Mouse (Mus musculus): ENCODE measurements around the gene Hoxa6.

Hoxa6 gene

DNA sequence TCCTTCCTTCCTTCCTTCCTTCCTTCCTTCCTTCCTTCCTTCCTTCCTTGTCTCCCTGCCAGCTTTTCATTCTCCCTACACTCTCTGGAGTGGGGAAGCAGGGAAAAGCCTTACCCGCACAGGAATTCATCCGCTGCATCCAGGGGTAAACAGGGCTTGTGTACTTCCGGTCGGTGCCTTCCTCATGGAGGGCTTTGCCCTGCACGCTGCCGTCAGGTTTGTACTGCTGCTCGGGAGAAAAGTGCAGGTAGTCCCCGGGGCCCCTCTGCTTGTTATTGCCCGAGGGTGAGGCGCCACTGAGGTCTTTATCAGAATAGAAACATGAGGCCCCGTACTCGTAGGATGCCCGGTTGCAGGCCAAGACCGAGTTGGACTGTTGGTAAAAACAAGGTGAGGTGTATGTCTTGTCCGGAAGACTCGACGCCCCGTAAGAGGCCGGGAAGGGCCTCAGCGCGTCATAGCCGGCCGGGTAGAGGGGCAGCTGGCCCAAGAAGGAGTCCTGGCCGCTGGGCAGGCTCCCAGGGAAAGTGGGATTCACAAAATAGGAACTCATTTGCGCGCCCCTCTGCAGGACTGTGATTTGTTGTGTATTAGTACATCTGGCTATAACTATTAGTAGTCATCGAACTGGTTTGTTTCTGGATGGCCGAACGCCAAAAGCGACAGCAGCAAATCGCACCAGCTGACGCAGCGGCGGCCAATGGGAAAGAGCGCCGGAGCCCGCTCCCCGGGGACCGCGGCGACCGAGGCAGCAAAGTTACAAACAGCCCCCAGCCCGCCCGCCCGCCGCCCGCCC lies at the start of gene Hoxa6:
Gene Hoxa6 (minus strand): TSS at position 651 of the 796 bp plus-strand sequence.
- no peak for DNase-seq (ENCODE audit: low read depth, low spot score)

DNA sequence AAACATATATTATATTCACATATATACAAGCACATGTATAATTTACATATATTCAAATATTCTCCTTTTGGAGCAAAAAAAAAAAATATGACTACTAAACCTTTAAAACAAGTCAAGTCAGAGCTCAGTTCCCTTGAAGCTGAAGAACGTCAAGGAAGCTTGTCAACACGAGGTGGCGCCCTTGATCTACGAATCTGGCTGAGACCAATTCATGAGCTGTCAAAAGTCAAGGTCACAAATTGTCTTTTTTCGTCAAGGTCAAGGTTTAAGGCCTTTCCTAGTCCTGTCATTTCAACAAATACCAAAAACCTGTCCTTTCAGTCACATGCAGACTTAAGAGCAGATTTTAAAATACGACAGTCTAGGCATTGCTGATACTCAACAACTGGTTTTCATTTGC lies 48.4 kb upstream of the Hoxa6 start:
- DNase-seq (ENCODE audit: low read depth, low spot score) = peak; percentile 3

DNA sequence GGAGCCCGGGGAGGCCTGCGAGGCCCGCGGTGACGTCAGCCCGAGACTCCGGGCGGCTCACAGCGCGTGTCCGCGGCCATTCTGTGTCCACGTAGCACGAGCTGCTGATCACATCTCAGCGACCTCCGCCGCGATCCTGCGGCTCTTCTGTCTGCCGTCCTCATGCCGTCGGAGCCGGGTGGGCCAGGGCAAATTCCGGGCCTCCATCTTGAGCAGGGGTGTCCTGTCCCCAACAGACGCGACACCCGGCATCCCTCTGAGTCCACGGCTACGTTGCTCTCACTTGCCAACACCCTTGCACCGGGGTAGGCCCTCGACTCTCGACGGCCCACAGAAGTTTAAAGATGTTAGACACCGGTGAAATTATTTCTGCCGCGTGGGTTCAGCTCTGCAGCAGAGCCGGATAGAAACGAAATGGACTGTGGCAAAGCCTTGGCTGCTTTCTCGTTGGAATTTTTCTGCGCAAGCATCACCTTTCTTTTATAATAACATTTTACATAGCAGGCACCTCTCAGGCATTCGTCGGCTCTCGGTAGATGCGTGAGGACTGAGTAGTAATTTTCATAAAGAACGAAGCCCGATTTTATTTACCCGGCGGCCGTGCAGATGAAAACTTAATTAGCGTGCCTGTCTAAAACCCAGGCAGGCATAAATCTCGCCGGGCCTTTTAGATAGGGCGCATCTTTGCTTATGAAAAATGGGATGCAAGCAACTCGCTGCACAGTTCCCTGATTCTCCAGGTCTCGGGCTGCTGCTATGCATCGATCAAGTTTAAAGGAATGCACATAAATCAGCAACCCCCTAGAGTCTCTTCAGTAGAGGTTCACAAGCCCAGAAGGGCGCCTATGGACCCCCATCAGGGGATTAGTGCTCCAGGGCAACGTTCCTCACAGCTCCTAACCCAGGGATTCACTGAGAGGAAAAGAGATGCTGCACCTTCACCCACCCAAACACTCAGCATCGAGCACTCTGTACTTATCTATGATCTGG lies 45.3 kb upstream of the Hoxa6 start:
- DNase-seq (ENCODE audit: low read depth, low spot score) = no peak

DNA sequence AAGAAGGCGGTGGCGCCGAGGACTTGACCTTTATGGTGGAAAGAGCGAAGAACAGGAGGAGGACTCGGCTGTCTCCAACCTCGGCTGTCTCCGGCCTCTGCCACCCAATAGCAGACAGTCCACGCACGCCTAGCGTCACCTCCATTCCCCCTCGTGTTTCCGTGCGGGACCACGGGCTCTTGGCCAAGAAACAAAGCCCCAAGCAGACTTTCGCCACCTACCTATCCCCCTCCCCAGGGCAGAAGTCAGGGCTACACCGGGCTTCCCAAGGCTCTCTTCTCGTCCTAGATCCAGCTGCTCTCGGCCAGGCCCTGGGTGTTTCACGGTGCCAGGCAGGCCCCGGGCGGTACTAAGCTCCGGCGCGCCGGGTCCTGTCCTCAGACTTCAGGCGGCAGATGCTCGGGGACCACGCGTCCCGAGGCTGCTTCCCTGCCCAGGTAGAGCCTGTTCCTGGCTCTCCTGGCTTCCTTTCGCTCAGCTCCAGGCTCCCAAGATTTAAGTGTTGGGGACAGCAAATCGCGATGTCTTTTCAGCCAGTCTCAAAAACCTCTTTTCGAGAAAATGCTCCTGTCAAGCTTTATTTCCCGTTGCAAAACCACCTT lies 44.4 kb upstream of the Hoxa6 start:
- DNase-seq (ENCODE audit: low read depth, low spot score) = no peak

DNA sequence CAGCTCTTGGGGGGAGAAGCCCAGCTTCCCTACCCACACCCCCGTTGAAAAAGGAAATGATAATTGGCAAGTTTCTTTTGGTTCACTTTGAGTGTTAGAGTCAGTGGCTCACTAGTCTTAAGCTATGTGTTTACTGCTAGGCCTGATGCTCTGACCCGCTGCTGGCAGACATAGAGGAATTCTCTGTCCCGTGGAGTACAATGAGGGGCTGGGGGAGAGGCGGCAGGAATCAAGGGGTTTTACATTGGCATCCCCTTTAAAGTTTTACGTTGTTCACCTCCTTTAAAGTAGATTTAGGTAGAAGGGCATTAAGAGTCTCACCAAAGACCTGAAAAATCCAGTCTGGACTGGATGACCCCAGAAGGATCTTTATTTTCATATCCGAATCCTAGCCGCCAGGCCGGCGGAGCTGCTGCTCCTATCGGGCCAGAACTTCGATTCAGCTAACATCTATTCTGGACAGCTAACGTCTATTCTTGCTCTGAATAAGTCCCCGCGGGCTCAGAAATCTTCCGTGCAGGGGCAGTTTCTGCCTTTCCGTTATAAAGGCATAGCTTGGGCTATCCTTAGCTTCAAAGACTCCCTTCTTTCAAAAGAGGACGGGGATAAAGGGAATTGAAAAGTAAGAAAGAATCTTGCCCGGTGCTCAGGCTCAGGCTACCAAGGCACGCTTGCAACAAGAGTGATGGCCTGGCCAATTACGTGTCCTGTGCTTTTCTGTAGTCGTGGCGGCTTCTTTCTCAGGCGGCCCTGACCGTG lies 43.7 kb upstream of the Hoxa6 start:
- no peak for DNase-seq (ENCODE audit: low read depth, low spot score)

DNA sequence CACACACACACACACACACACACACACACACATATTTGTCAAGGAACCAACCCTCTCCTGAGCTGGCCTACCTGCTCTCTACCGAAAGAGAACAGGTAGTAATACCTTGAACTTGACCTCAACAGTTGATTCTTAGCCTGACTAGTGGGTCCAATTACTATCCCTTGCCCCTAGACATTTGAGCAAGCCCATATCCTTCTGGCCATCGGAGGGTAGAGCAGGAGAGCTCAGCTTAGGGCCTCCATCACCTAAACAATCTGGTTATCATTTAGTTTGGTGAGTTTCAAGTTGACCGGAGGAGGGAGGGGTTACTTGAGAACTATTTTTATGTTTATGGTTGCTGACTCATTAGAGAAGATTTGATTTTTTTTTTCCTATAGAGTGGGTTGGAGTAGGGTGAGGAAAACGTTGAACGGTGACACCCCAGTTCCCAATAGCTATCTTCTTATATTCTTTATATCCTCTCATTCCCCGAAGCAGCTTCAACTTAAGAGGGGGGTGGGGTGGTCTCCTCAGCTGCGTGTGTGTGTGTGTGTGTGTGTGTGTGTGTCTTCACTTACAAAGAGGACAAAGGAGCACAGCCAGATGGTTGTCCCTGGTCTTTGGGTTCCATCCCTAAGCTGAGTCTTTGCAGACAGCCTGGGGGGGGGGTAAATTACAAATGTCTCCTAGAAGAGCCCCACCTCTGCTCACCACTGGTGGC lies 42.8 kb upstream of the Hoxa6 start:
- DNase-seq (ENCODE audit: low read depth, low spot score) = no peak

DNA sequence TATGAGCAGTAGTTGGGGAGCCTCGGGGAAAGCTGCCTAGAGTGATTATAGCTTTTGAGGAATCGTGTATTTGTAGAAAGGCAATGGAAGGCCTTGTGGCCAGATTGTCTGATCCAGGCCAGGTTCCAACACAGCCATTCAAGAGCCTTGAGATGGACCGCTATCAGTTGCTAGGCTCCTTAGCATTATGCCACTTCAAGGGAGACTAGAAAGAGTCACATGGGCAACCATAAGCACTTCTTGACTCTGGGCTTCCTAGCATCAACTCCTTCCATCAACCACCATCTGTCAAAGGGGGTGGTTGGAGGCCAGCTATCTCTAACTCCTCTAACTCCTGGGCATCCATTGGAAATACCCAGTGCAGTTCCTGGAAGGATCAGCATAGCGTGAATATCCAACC lies 41.3 kb upstream of the Hoxa6 start:
- no peak for DNase-seq (ENCODE audit: low read depth, low spot score)

DNA sequence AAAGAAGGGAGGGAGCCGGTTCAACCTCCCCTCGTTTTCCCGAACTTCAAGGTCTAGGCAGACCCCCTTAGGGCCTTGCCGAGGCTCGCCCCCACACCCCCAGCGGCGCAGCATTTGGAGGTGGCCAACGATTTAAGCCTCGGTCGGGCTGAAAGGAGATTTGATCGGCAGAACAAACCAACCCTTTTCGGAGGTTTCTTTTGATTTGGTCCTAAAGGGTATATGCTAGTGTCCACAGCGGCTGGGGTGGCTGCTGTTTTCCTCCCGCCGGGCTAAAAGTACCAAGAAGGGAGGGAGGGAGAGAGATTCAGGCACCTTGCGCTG lies 40.9 kb upstream of the Hoxa6 start:
- DNase-seq (ENCODE audit: low read depth, low spot score) = no peak

DNA sequence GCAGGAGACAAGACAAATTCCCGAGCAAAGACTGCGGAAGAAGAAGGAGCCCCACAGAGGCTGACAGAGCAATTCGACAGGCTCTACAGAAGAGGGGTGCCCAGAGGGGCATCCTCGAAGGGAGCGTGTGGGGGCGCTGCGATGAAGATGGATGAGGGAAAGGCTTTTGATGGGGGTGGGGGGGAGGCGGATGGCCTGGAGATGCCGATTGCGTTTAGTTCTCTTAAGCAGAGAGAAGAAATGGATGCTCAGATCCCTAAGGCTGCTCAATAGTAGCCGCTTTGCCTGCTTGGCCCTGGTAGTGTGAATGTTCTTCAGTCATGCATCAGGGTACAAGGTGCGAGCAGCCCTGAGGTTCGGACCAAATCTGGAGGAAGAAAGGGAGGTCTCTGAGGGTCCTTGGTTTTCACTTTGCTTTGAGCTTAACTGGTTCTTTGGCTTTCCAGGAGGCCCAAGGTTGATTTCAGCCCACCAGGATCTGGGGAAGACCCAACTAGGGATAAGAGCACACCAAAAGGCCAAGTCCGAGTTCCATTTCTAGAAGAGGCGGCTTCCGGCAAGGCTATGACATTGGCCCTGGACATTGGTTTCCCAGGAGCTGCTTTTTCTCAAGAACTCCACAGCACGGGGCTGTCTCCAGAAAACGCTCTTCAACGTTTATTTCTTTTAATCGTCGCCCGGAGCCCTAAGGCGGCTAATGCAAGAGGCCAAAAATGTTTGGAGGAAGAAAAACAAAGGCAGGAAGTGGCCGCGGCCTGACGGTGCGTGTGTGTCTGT lies 40.3 kb upstream of the Hoxa6 start:
- no peak for DNase-seq (ENCODE audit: low read depth, low spot score)

DNA sequence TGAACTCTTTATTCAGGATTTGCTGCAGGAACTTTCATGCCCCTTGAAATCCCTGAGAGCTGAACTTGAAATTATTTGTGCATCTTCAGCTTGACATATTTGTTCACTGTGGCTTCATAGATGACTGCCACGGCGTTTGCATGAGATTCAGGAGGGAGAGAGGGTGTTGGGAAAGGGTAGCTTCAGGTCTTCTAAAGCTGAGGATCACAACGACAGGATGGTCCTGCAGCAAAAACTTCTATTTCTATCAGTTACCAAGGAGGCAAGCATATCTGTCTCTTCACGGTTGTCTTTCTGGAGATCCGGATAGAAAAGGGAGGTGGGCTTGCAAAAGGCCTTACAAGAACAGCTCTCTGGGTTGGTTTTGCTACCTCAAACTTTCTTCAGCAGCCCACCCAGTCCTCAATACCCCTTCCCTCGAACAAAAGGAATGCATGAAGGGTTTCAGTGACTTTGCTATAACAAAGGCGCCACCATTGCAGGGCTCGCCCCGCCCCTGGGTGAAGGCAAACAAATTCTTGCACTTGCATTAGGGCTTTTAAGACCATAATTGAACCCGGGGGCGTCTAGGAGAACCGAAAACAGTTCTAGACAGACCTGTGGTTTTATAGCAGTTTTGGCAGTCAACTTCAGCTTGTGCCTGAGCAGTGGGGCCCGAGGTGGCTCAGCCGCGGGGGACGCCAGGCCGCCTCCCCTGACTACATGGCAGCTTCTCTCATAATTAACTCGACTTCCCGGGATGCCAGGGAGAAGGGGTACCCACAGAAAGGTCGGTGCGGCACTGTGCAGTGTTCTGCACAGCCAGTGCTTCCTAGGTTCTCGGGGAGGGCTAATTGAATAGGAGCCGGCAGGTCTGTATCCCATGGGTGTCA lies 39.5 kb upstream of the Hoxa6 start:
- no peak for DNase-seq (ENCODE audit: low read depth, low spot score)

DNA sequence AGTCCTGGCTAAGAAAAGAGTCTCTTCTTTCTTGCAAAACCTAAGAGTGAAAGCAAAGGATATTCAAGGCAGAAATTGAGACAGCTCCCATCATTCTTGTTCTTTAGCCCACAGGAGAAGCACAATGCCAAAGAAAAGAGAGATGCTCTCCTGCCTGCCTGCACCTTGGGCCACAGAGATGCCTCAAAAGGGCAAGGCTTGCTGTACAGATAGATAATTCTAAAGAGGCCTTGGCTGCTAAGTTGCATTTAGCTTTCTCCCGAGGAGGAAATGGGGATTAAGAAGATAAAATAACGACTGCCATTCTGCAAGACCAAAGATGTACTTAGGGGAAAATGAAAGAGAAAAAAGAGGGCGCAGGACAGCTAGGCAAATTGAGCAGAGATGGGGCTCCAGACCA lies 38.4 kb upstream of the Hoxa6 start:
- no peak for DNase-seq (ENCODE audit: low read depth, low spot score)

DNA sequence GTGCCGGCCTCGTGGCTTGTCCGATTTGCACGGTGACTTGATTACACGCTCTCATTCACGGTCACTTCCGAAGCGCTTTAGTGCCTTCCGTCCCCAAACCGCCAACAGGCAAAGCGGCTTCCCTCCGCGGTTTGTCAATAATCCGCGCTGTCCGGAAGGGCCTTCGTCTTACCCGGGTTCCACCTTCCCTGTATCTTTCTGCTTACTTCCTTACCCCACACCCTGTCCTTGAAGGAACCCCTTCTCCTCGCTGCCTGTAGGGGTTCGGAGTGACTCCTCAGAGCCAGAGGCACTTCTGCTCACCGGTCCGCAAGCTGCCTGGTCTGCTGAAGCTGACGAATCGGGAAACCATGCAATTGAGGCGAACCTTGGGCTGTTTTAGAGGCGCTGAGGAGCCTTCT lies 37.9 kb upstream of the Hoxa6 start:
- no peak for DNase-seq (ENCODE audit: low read depth, low spot score)

DNA sequence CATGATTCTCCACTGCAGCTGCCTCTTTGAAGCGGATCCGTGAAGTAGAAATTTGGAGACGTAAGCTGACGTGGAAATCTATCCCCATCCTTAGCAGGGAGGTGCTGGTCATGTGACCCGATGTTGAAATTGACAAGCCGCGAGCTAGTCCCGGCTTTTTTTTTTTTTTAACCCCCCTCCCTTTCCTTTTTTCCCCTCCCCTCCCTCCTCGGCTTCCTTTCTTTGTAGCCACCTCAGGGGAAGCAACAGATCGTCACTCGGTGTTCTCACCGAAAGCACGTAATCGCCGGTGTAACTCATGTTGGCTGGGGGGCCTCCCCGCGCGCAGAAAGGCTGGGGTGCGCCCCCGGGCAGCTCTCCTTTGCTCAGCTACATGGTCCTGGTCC lies 37.2 kb upstream of the Hoxa6 start, which contains the start of gene Hoxa11:
Gene Hoxa11 (minus strand): TSS at position 54 of the 386 bp plus-strand sequence.
- no peak for DNase-seq (ENCODE audit: low read depth, low spot score)

DNA sequence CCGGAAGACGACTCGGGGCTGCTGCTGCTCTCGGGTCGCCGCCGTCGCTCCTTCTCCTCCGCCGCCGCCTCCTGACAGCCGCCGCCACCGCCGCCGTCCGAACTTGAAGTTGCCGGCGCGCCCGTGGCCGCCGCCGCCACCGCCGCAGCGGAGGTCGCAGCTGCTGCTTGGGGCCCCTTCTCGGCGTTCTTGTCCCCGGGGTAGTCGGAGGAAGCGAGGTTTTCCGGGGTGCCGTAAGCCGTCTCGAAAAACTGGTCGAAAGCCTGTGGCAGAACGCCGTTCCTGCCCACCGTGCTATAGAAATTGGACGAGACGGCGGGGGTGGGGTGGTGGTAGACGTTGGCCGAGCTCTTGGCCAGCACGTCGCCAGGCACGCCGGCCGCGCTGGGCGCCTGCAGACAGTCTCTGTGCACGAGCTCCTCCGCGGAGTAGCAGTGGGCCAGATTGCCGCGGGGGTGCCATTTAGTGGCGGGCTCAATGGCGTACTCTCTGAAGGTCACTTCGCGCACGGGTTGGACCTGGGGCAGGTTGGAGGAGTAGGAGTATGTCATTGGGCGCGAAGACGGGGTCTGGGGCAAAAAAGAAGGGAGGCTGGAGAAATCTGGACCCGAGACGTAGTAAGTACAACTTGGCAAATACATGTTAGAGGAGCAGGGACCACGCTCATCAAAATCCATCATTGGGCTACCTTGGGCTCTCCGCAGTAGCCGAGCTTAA lies 36.7 kb upstream of the Hoxa6 start:
- no peak for DNase-seq (ENCODE audit: low read depth, low spot score)

DNA sequence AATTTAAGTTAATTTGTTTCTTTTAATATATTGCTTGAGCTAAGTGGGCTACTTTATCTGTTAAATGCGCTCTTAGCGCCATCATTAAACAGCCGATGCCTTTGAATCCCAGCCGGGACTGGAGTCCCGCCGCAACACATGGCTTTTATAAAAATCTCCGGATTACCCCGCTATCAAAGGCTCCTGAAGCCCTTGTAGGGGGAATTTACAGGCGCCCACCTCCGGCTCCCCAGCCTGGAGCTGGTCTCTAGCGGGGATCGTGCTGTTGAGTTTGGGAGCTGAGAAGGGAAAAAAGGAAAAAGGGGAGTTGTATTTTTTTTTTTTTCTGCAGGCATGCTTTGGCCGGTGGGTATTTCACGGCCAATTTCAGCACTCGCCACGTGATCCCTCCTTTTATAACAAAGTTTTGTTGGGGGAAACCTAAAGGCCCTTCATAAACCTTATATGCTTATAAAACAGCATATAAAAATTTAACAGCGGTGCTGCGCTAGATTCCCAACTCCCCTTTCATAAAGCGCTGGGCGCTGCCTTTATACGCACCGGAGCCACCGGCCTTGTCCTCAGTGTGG lies 36.0 kb upstream of the Hoxa6 start:
- DNase-seq (ENCODE audit: low read depth, low spot score) = no peak

DNA sequence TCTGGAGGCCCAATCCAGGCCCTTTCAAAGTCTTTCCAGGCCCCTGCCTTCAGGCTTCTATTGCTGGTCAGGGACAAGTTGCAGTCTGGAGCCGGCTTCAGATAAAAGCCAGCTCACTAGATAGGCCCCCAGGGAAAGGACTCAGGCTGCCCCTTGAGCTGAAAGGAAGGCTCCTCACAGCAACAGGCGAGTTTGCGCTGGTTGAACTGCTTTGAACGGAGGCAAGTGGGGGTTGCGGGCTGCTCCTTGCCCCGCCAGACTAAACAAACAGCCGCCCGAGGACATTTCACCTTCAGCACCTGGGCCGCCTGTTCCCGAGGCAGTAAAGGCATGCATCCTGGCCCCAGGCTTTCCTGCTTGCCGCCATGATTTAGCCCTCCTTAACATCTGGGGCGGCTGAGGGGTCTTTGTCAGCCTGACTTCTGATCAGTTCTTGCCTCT lies 35.2 kb upstream of the Hoxa6 start:
- DNase-seq (ENCODE audit: low read depth, low spot score) = no peak

DNA sequence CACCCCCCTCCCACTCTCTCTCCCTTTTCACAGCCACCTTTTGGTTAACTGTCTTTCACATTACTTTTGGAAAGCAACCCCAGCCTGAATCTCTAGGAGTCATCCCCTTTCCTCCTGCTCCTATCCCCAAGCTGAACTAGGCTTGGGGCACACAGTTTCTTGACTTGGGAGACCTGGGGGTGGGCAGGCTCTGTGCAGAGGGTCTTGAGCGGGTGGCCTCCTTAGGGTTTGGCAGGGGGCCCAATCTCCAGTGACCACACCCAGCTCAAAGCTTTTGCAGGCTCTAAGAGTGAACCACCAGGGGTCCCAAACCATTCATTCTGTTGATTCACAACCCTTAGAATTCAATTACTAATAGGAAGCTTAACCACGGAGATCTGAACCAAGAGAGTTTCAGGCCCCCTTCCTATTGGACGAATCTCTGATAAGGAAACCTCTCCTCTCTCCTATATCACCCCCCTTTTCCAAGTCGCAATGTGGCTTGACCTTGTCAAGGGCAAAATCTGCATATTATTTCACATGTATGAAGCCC lies 34.3 kb upstream of the Hoxa6 start:
- no peak for DNase-seq (ENCODE audit: low read depth, low spot score)

Measured in c-Kit-negative CD71-positive TER-119-positive erythroid progenitor cells, embryonic 14.5 days (primary cell).